Mouse (Mus musculus) stomach, postnatal 0 days (tissue): ENCODE measurements around the gene Upk1a.

Experiments
- CTCF ChIP-seq: IDR thresholded peaks from 2 replicates; pipeline ENCODE4 v1.5.1; 2016; ENCODE audit warnings: antibody characterized with exemption, low read depth, mild to moderate bottlenecking, moderate library complexity
- EP300 ChIP-seq: optimal IDR thresholded peaks from 2 replicates; pipeline ENCODE3; 2016; ENCODE audit warnings: antibody characterized with exemption

- TF ChIP-seq EP300 (no peak), CTCF (no peak)
Observed at GRCm38 (mm10) chr7:30564970-30565571, 47.6 kb downstream of the Upk1a start, which contains the start of gene Igflr1.
